ENCODE assay signal across 28 mouse cellular contexts in the genomic region with DNA sequence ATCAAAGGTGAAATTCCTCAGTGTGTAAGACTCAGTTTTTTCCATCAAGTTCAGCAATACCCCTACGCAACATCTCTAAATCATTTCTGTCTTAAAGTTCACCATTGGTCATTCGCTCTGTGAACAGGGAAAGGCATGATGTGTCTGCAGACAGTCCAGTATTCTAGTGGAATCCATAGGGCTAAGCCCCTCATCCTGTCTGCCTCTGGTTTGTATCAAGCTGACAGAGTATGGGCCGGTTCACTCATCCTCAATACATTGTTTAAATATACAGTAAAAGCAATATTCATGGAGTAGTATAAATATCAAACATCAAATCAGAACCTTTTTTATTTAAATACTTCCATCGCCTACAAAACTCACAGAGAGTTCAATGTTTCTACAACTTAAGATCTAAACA.
"Had no signal": no experiment of that assay in that cellular context is flagged by ENCODE, and none has a peak within 500 bp of the region (broad histone marks: within the 10 kb centered on the region; RNA-seq: fewer than 3 reads in every experiment).

No protein-coding gene starts in this region.

- H3K4me1 ChIP-seq: embryonic facial prominence, embryonic 10.5 days; embryonic facial prominence, embryonic 12.5 days; embryonic facial prominence, embryonic 13.5 days; embryonic facial prominence, embryonic 15.5 days; forebrain, embryonic 10.5 days; forebrain, embryonic 12.5 days; forebrain, embryonic 13.5 days had no signal

- H3K27me3 ChIP-seq: embryonic facial prominence, embryonic 12.5 days; embryonic facial prominence, embryonic 13.5 days; embryonic facial prominence, embryonic 15.5 days; forebrain, embryonic 12.5 days; forebrain, embryonic 13.5 days; forebrain, embryonic 15.5 days had no signal

- DNase-seq: cerebellum, adult 18-20 months; cerebellum, adult 2 months; cerebellum, adult 8-10 months; cerebellum, adult 9-10 months; cerebellum, adult 9-11 months; cerebellum, postnatal 10 days; cerebellum, postnatal 14 days; cerebellum, postnatal 25 days; cerebellum, postnatal 36 days; embryo, embryonic 11 days; forebrain, postnatal 0 days; gastrocnemius, adult 2 months; gastrocnemius, postnatal 10 days; gastrocnemius, postnatal 14 days; gastrocnemius, postnatal 25 days; gastrocnemius, postnatal 36 days; heart, adult 11 months had no signal

- H3K4me2 ChIP-seq: embryonic facial prominence, embryonic 12.5 days; embryonic facial prominence, embryonic 13.5 days; embryonic facial prominence, embryonic 15.5 days; forebrain, embryonic 12.5 days; forebrain, embryonic 13.5 days; forebrain, embryonic 15.5 days had no signal

- H3K9me3 ChIP-seq: embryonic facial prominence, embryonic 10.5 days; embryonic facial prominence, embryonic 12.5 days; embryonic facial prominence, embryonic 13.5 days; embryonic facial prominence, embryonic 15.5 days; forebrain, embryonic 10.5 days; forebrain, embryonic 12.5 days; forebrain, embryonic 13.5 days; forebrain, embryonic 15.5 days had no signal

- H3K36me3 ChIP-seq: embryonic facial prominence, embryonic 10.5 days; embryonic facial prominence, embryonic 12.5 days; embryonic facial prominence, embryonic 13.5 days; embryonic facial prominence, embryonic 15.5 days; forebrain, embryonic 10.5 days; forebrain, embryonic 12.5 days; forebrain, embryonic 15.5 days had no signal

- H3K4me3 ChIP-seq: embryonic facial prominence, embryonic 10.5 days; embryonic facial prominence, embryonic 12.5 days; embryonic facial prominence, embryonic 13.5 days; embryonic facial prominence, embryonic 15.5 days; erythroblast, embryonic 14.5 days; forebrain, embryonic 10.5 days; forebrain, embryonic 12.5 days; forebrain, embryonic 13.5 days; forebrain, embryonic 15.5 days; gastrocnemius, adult 2 months had no signal

- H3K9ac ChIP-seq: embryonic facial prominence, embryonic 12.5 days; embryonic facial prominence, embryonic 13.5 days; embryonic facial prominence, embryonic 15.5 days; forebrain, embryonic 12.5 days; forebrain, embryonic 13.5 days; forebrain, embryonic 15.5 days; forebrain, postnatal 0 days had no signal

- ATAC-seq: forebrain, embryonic 13.5 days; forebrain, embryonic 14.5 days; forebrain, embryonic 15.5 days; forebrain, embryonic 16.5 days; forebrain, postnatal 0 days had no signal

- H3K27ac ChIP-seq: embryonic facial prominence, embryonic 10.5 days; embryonic facial prominence, embryonic 12.5 days; embryonic facial prominence, embryonic 13.5 days; embryonic facial prominence, embryonic 15.5 days; forebrain, embryonic 10.5 days; forebrain, embryonic 12.5 days; forebrain, embryonic 13.5 days; forebrain, embryonic 15.5 days; gastrocnemius, adult 2 months had no signal
